Mouse (Mus musculus): ENCODE measurements around the gene Plin5. TPM values are rescaled to one million over a fixed set of nuclear protein-coding genes. Genes with fewer than 3 reads are reported as not detected.
"Not testable (repeated sequence)": the region's sequence is repeated elsewhere in the genome, so short reads cannot be mapped to it uniquely, and the experiment has no call there.

Plin5 gene
- polyA plus RNA-seq, 1 experiment from 2014 or later, result 0.47 TPM

- H3K27me3 ChIP-seq (replicated peaks; ENCODE audit: low read depth, poor library complexity, severe bottlenecking), result 0 out of 2 replicates have a peak, but pooled peaks cover 8% of the 10 kb centered on the region
- no peak for DNase-seq (ENCODE audit: low spot score)
- 43% methylated on average over 1 of the region's 1 CpGs for WGBS
- no peaks in the 10 kb centered on the region for H3K4me1 ChIP-seq
- no peaks in the 10 kb centered on the region for H3K9me3 ChIP-seq
- no peak overlapping the region for H3K4me3 ChIP-seq
- no peak overlapping the region for H3K27ac ChIP-seq (replicated peaks)
- H3K36me3 ChIP-seq (replicated peaks), result peaks cover 10% of the 10 kb centered on the region; the same call in 1 of the 2 replicates
Observed at GRCm38 (mm10) chr17:56111021-56111420, 6.4 kb downstream of the Plin5 start.

- Histone ChIP-seq H3K4me1 (no peaks in the 10 kb centered on the region), H3K4me3 (no peak overlapping the region), H3K36me3 (replicated peaks) (peaks cover 10% of the 10 kb centered on the region; the same call in 1 of the 2 replicates), H3K9me3 (no peaks in the 10 kb centered on the region), H3K27me3 (replicated peaks; ENCODE audit: low read depth, poor library complexity, severe bottlenecking) (0 out of 2 replicates have a peak, but pooled peaks cover 4% of the 10 kb centered on the region), H3K27ac (replicated peaks) (no peak overlapping the region)
- WGBS, result 77% methylated on average over 4 of the region's 4 CpGs
- no peak for DNase-seq (ENCODE audit: low spot score)
Observed at GRCm38 (mm10) chr17:56110571-56110970, 6.8 kb downstream of the Plin5 start.

GRCm38 (mm10) chr17:56109219-56110051 is 8.0 kb downstream of the Plin5 start, which contains the start of gene Plin4:
Gene Plin4 (minus strand): TSS chr17:56109803.
- Histone ChIP-seq H3K27me3 (replicated peaks; ENCODE audit: low read depth, poor library complexity, severe bottlenecking) (no peaks in the 10 kb centered on the region), H3K9me3 (no peaks in the 10 kb centered on the region), H3K4me3 (peak within 1 kb of the TSS; percentile 18; the same call in 1 of the 2 replicates), H3K36me3 (replicated peaks) (peaks cover 10% of the 10 kb centered on the region; the same call in 1 of the 2 replicates), H3K4me1 (no peaks in the 10 kb centered on the region), H3K27ac (replicated peaks) (peak within 1 kb of the TSS; percentile 6; the same call in 1 of the 2 replicates)
- no peak for DNase-seq (ENCODE audit: low spot score)
- WGBS, result 60% methylated on average over 10 of the region's 10 CpGs

- H3K27ac ChIP-seq (replicated peaks), result no peak overlapping the region
- 85% methylated on average over 6 of the region's 6 CpGs for WGBS
- no peak overlapping the region for H3K4me3 ChIP-seq
- no peaks in the 10 kb centered on the region for H3K27me3 ChIP-seq (replicated peaks; ENCODE audit: low read depth, poor library complexity, severe bottlenecking)
- H3K9me3 ChIP-seq, result no peaks in the 10 kb centered on the region
- no peak for DNase-seq (ENCODE audit: low spot score)
- no peaks in the 10 kb centered on the region for H3K4me1 ChIP-seq
- peaks cover 17% of the 10 kb centered on the region for H3K36me3 ChIP-seq (replicated peaks)
Observed at GRCm38 (mm10) chr17:56108334-56109044, 8.9 kb downstream of the Plin5 start.

GRCm38 (mm10) chr17:56107736-56108135 is 9.7 kb downstream of the Plin5 start:
- 65% methylated on average over 2 of the region's 2 CpGs for WGBS
- DNase-seq (ENCODE audit: low spot score), result no peak

GRCm38 (mm10) chr17:56106981-56107380 is 10.4 kb downstream of the Plin5 start:
- Histone ChIP-seq H3K4me1 (no peaks in the 10 kb centered on the region), H3K27me3 (replicated peaks; ENCODE audit: low read depth, poor library complexity, severe bottlenecking) (no peaks in the 10 kb centered on the region), H3K27ac (replicated peaks) (no peak overlapping the region), H3K36me3 (replicated peaks) (peaks cover 32% of the 10 kb centered on the region), H3K4me3 (no peak overlapping the region), H3K9me3 (no peaks in the 10 kb centered on the region)
- DNase-seq (ENCODE audit: low spot score), result no peak
- 78% methylated on average over 4 of the region's 4 CpGs for WGBS

More at GRCm38 (mm10) chr17:56107736-56108135, 9.7 kb downstream of the Plin5 start:
- Histone ChIP-seq H3K9me3 (no peaks in the 10 kb centered on the region), H3K36me3 (replicated peaks) (peaks cover 24% of the 10 kb centered on the region), H3K27ac (replicated peaks) (no peak overlapping the region), H3K4me3 (no peak overlapping the region), H3K27me3 (replicated peaks; ENCODE audit: low read depth, poor library complexity, severe bottlenecking) (no peaks in the 10 kb centered on the region), H3K4me1 (no peaks in the 10 kb centered on the region)

- not testable (repeated sequence) for H3K27me3 ChIP-seq (replicated peaks; ENCODE audit: low read depth, poor library complexity, severe bottlenecking); H3K4me1 ChIP-seq; H3K4me3 ChIP-seq; DNase-seq (ENCODE audit: low spot score); H3K9me3 ChIP-seq; H3K27ac ChIP-seq (replicated peaks)
- H3K36me3 ChIP-seq (replicated peaks), result peaks cover 37% of the 10 kb centered on the region
- 91% methylated on average over 4 of the region's 4 CpGs for WGBS
Observed at GRCm38 (mm10) chr17:56106436-56106835, 11.0 kb downstream of the Plin5 start.

- not testable (repeated sequence) for H3K27ac ChIP-seq (replicated peaks); H3K9me3 ChIP-seq; H3K4me1 ChIP-seq; H3K27me3 ChIP-seq (replicated peaks; ENCODE audit: low read depth, poor library complexity, severe bottlenecking); H3K4me3 ChIP-seq; DNase-seq (ENCODE audit: low spot score)
- 96% methylated on average over 3 of the region's 5 CpGs for WGBS
- peaks cover 54% of the 10 kb centered on the region for H3K36me3 ChIP-seq (replicated peaks)
Observed at GRCm38 (mm10) chr17:56104821-56105220, 12.6 kb downstream of the Plin5 start.

- Histone ChIP-seq H3K36me3 (replicated peaks) (peaks cover 65% of the 10 kb centered on the region), H3K27me3 (replicated peaks; ENCODE audit: low read depth, poor library complexity, severe bottlenecking) (no peaks in the 10 kb centered on the region), H3K4me3 (no peak overlapping the region), H3K4me1 (no peaks in the 10 kb centered on the region), H3K27ac (replicated peaks) (no peak overlapping the region), H3K9me3 (no peaks in the 10 kb centered on the region)
- WGBS, result 94% methylated on average over 8 of the region's 8 CpGs
- no peak for DNase-seq (ENCODE audit: low spot score)
Observed at GRCm38 (mm10) chr17:56103465-56104285, 13.7 kb downstream of the Plin5 start.

GRCm38 (mm10) chr17:56102927-56103326 is 14.5 kb downstream of the Plin5 start:
- WGBS, result 94% methylated on average over 9 of the region's 9 CpGs
- no peaks in the 10 kb centered on the region for H3K4me1 ChIP-seq
- H3K36me3 ChIP-seq (replicated peaks), result peaks cover 73% of the 10 kb centered on the region
- no peak overlapping the region for H3K27ac ChIP-seq (replicated peaks)
- no peak overlapping the region for H3K4me3 ChIP-seq
- H3K9me3 ChIP-seq, result no peaks in the 10 kb centered on the region
- no peak for DNase-seq (ENCODE audit: low spot score)
- no peaks in the 10 kb centered on the region for H3K27me3 ChIP-seq (replicated peaks; ENCODE audit: low read depth, poor library complexity, severe bottlenecking)

GRCm38 (mm10) chr17:56102158-56102557 is 15.2 kb downstream of the Plin5 start:
- H3K36me3 ChIP-seq (replicated peaks), result peaks cover 74% of the 10 kb centered on the region
- DNase-seq (ENCODE audit: low spot score), result no peak

GRCm38 (mm10) chr17:56100811-56101210 is 16.6 kb downstream of the Plin5 start:
- no peak for DNase-seq (ENCODE audit: low spot score)
- Histone ChIP-seq H3K4me1 (no peaks in the 10 kb centered on the region), H3K9me3 (no peaks in the 10 kb centered on the region), H3K27ac (replicated peaks) (no peak overlapping the region), H3K27me3 (replicated peaks; ENCODE audit: low read depth, poor library complexity, severe bottlenecking) (no peaks in the 10 kb centered on the region), H3K36me3 (replicated peaks) (peaks cover 84% of the 10 kb centered on the region), H3K4me3 (no peak overlapping the region)
- WGBS, result 86% methylated on average over 3 of the region's 3 CpGs

More at GRCm38 (mm10) chr17:56102158-56102557, 15.2 kb downstream of the Plin5 start:
- 93% methylated on average over 5 of the region's 5 CpGs for WGBS
- H3K4me3 ChIP-seq, result no peak overlapping the region
- no peaks in the 10 kb centered on the region for H3K27me3 ChIP-seq (replicated peaks; ENCODE audit: low read depth, poor library complexity, severe bottlenecking)
- no peak overlapping the region for H3K27ac ChIP-seq (replicated peaks)
- H3K4me1 ChIP-seq, result no peaks in the 10 kb centered on the region
- no peaks in the 10 kb centered on the region for H3K9me3 ChIP-seq
